Mouse (Mus musculus): ENCODE data around the gene Ksr2. TPM values are rescaled to one million over a fixed set of nuclear protein-coding genes. Genes with fewer than 3 reads are reported as not detected.

Ksr2 gene
- polyA plus RNA-seq, 1 experiment from 2014 or later = 0.46 TPM

GRCm38 (mm10) chr5:117659596-117659995, 245.8 kb downstream of the Ksr2 start:
- no peaks in the 10 kb centered on the region for H3K9me3 ChIP-seq
- no peaks in the 10 kb centered on the region for H3K4me1 ChIP-seq (replicated peaks)
- no peak overlapping the region for H3K4me3 ChIP-seq (replicated peaks)
- WGBS = 46% methylated on average over 13 of the region's 13 CpGs
- H3K36me3 ChIP-seq = no peaks in the 10 kb centered on the region
- H3K27me3 ChIP-seq (replicated peaks) = no peaks in the 10 kb centered on the region
- no peak overlapping the region for H3K4me2 ChIP-seq (replicated peaks)
- ATAC-seq = no peak
- no peak overlapping the region for H3K27ac ChIP-seq
- H3K9ac ChIP-seq = no peak overlapping the region

GRCm38 (mm10) chr5:117665181-117665580, 251.4 kb downstream of the Ksr2 start:
- Histone ChIP-seq H3K36me3 (no peaks in the 10 kb centered on the region), H3K4me3 (replicated peaks) (no peak overlapping the region), H3K27me3 (replicated peaks) (no peaks in the 10 kb centered on the region), H3K4me2 (replicated peaks) (peak overlapping the region; percentile 43), H3K4me1 (replicated peaks) (peaks cover 6% of the 10 kb centered on the region), H3K27ac (no peak overlapping the region), H3K9me3 (no peaks in the 10 kb centered on the region), H3K9ac (no peak overlapping the region)
- ATAC-seq = no peak
- WGBS = 14% methylated on average over 9 of the region's 9 CpGs

GRCm38 (mm10) chr5:117667314-117667713, 253.5 kb downstream of the Ksr2 start:
- Histone ChIP-seq H3K4me2 (replicated peaks) (no peak overlapping the region), H3K4me3 (replicated peaks) (no peak overlapping the region), H3K4me1 (replicated peaks) (peaks cover 10% of the 10 kb centered on the region), H3K9me3 (no peaks in the 10 kb centered on the region), H3K9ac (no peak overlapping the region), H3K27ac (no peak overlapping the region), H3K27me3 (replicated peaks) (no peaks in the 10 kb centered on the region), H3K36me3 (no peaks in the 10 kb centered on the region)
- 59% methylated on average over 3 of the region's 4 CpGs for WGBS
- no peak for ATAC-seq

GRCm38 (mm10) chr5:117669265-117669664, 255.5 kb downstream of the Ksr2 start:
- H3K4me2 ChIP-seq (replicated peaks) = no peak overlapping the region
- no peak for ATAC-seq

GRCm38 (mm10) chr5:117669843-117670242, 256.0 kb downstream of the Ksr2 start:
- H3K4me1 ChIP-seq (replicated peaks) = peaks cover 10% of the 10 kb centered on the region
- no peak overlapping the region for H3K9ac ChIP-seq
- no peak overlapping the region for H3K27ac ChIP-seq
- no peak overlapping the region for H3K4me3 ChIP-seq (replicated peaks)
- no peak overlapping the region for H3K4me2 ChIP-seq (replicated peaks)
- 35% methylated on average over 7 of the region's 7 CpGs for WGBS
- no peaks in the 10 kb centered on the region for H3K9me3 ChIP-seq
- no peaks in the 10 kb centered on the region for H3K27me3 ChIP-seq (replicated peaks)
- no peak; the same call in 1 of the 2 replicates for ATAC-seq
- H3K36me3 ChIP-seq = no peaks in the 10 kb centered on the region

More at GRCm38 (mm10) chr5:117669265-117669664, 255.5 kb downstream of the Ksr2 start:
- peaks cover 10% of the 10 kb centered on the region for H3K4me1 ChIP-seq (replicated peaks)
- no peaks in the 10 kb centered on the region for H3K36me3 ChIP-seq
- H3K4me3 ChIP-seq (replicated peaks) = no peak overlapping the region
- H3K27ac ChIP-seq = no peak overlapping the region
- no peaks in the 10 kb centered on the region for H3K27me3 ChIP-seq (replicated peaks)
- H3K9me3 ChIP-seq = no peaks in the 10 kb centered on the region
- 54% methylated on average over 4 of the region's 4 CpGs for WGBS
- H3K9ac ChIP-seq = no peak overlapping the region

- 55% methylated on average over 6 of the region's 6 CpGs for WGBS
- peaks cover 10% of the 10 kb centered on the region for H3K4me1 ChIP-seq (replicated peaks)
- no peak overlapping the region for H3K27ac ChIP-seq
- no peak overlapping the region for H3K9ac ChIP-seq
- H3K9me3 ChIP-seq = no peaks in the 10 kb centered on the region
- H3K36me3 ChIP-seq = no peaks in the 10 kb centered on the region
- ATAC-seq = no peak
- H3K27me3 ChIP-seq (replicated peaks) = no peaks in the 10 kb centered on the region
- H3K4me3 ChIP-seq (replicated peaks) = no peak overlapping the region
- H3K4me2 ChIP-seq (replicated peaks) = no peak overlapping the region
Measured at GRCm38 (mm10) chr5:117671362-117671761, 257.6 kb downstream of the Ksr2 start.

- ATAC-seq = no peak
- H3K27ac ChIP-seq = no peak overlapping the region
- no peaks in the 10 kb centered on the region for H3K4me1 ChIP-seq (replicated peaks)
- no peak overlapping the region for H3K4me2 ChIP-seq (replicated peaks)
- H3K27me3 ChIP-seq (replicated peaks) = no peaks in the 10 kb centered on the region
- no peak overlapping the region for H3K4me3 ChIP-seq (replicated peaks)
- no peak overlapping the region for H3K9ac ChIP-seq
- no peaks in the 10 kb centered on the region for H3K36me3 ChIP-seq
- WGBS = 52% methylated on average over 8 of the region's 8 CpGs
- H3K9me3 ChIP-seq = no peaks in the 10 kb centered on the region
Measured at GRCm38 (mm10) chr5:117675840-117676239, 262.0 kb downstream of the Ksr2 start.

GRCm38 (mm10) chr5:117677231-117677630, 263.4 kb downstream of the Ksr2 start:
- WGBS = 92% methylated on average over 6 of the region's 6 CpGs
- Histone ChIP-seq H3K9me3 (no peaks in the 10 kb centered on the region), H3K36me3 (no peaks in the 10 kb centered on the region), H3K4me3 (replicated peaks) (no peak overlapping the region), H3K4me1 (replicated peaks) (no peaks in the 10 kb centered on the region), H3K9ac (no peak overlapping the region), H3K27me3 (replicated peaks) (no peaks in the 10 kb centered on the region), H3K4me2 (replicated peaks) (no peak overlapping the region), H3K27ac (no peak overlapping the region)
- ATAC-seq = no peak

- Histone ChIP-seq H3K4me2 (replicated peaks) (no peak overlapping the region), H3K9me3 (no peaks in the 10 kb centered on the region), H3K36me3 (no peaks in the 10 kb centered on the region), H3K4me1 (replicated peaks) (no peaks in the 10 kb centered on the region), H3K27me3 (replicated peaks) (no peaks in the 10 kb centered on the region), H3K9ac (no peak overlapping the region), H3K27ac (no peak overlapping the region), H3K4me3 (replicated peaks) (no peak overlapping the region)
- 60% methylated on average over 5 of the region's 5 CpGs for WGBS
- ATAC-seq = no peak
Measured at GRCm38 (mm10) chr5:117678371-117678770, 264.6 kb downstream of the Ksr2 start.

GRCm38 (mm10) chr5:117682226-117682625, 268.4 kb downstream of the Ksr2 start:
- H3K9me3 ChIP-seq = no peaks in the 10 kb centered on the region
- no peak overlapping the region for H3K27ac ChIP-seq
- H3K9ac ChIP-seq = no peak overlapping the region
- no peak overlapping the region for H3K4me2 ChIP-seq (replicated peaks)
- no peaks in the 10 kb centered on the region for H3K4me1 ChIP-seq (replicated peaks)
- no peaks in the 10 kb centered on the region for H3K27me3 ChIP-seq (replicated peaks)
- no peak for ATAC-seq
- 90% methylated on average over 3 of the region's 3 CpGs for whole genome bisulfite sequencing
- no peaks in the 10 kb centered on the region for H3K36me3 ChIP-seq
- H3K4me3 ChIP-seq (replicated peaks) = no peak overlapping the region

GRCm38 (mm10) chr5:117684491-117684890, 270.7 kb downstream of the Ksr2 start:
- 93% methylated on average over 8 of the region's 8 CpGs for WGBS
- ATAC-seq = no peak
- Histone ChIP-seq H3K4me2 (replicated peaks) (no peak overlapping the region), H3K4me1 (replicated peaks) (no peaks in the 10 kb centered on the region), H3K9ac (no peak overlapping the region), H3K36me3 (no peaks in the 10 kb centered on the region), H3K27me3 (replicated peaks) (no peaks in the 10 kb centered on the region), H3K9me3 (no peaks in the 10 kb centered on the region), H3K4me3 (replicated peaks) (no peak overlapping the region), H3K27ac (no peak overlapping the region)

GRCm38 (mm10) chr5:117687770-117688352, 274.1 kb downstream of the Ksr2 start:
- 23% methylated on average over 4 of the region's 4 CpGs for WGBS
- no peak for ATAC-seq
- H3K4me2 ChIP-seq (replicated peaks) = no peak overlapping the region
- no peaks in the 10 kb centered on the region for H3K9me3 ChIP-seq
- no peak overlapping the region for H3K9ac ChIP-seq
- no peaks in the 10 kb centered on the region for H3K27me3 ChIP-seq (replicated peaks)
- no peak overlapping the region for H3K27ac ChIP-seq
- H3K4me3 ChIP-seq (replicated peaks) = no peak overlapping the region
- H3K4me1 ChIP-seq (replicated peaks) = no peaks in the 10 kb centered on the region
- no peaks in the 10 kb centered on the region for H3K36me3 ChIP-seq

GRCm38 (mm10) chr5:117688738-117689137, 274.9 kb downstream of the Ksr2 start:
- ATAC-seq = no peak
- Histone ChIP-seq H3K4me1 (replicated peaks) (no peaks in the 10 kb centered on the region), H3K27me3 (replicated peaks) (no peaks in the 10 kb centered on the region), H3K9me3 (no peaks in the 10 kb centered on the region), H3K27ac (no peak overlapping the region), H3K36me3 (no peaks in the 10 kb centered on the region), H3K4me3 (replicated peaks) (no peak overlapping the region), H3K9ac (no peak overlapping the region), H3K4me2 (replicated peaks) (no peak overlapping the region)
- 39% methylated on average over 3 of the region's 3 CpGs for WGBS

All from intestine, embryonic 15.5 days (tissue).